In genomic region chr6:96826626-96827025, GRCm38 (mm10) we compare ENCODE assay signal across 22 mouse cellular contexts.
DNase-seq lines count a peak whose midpoint lies in the region; ATAC-seq and TF ChIP-seq lines count a peak whose summit lies in the region.
"Had no signal": no experiment of that assay in that cellular context is flagged by ENCODE, and none has a peak within 500 bp of the region (broad histone marks: within the 10 kb centered on the region; RNA-seq: fewer than 3 reads in every experiment).

No protein-coding gene starts in this region.

- no peak overlapping the region for H3K4me2 ChIP-seq in midbrain, embryonic 11.5 days
- H3K4me2 ChIP-seq in midbrain, postnatal 0 days (ENCODE audit: low read depth, low read length, poor library complexity, severe bottlenecking) = no peak overlapping the region
- H3K4me2 ChIP-seq in midbrain, embryonic 14.5 days (ENCODE audit: low read length) = no peak overlapping the region
- no peak overlapping the region for H3K4me2 ChIP-seq in liver, embryonic 12.5 days
- H3K4me2 ChIP-seq: embryonic facial prominence, embryonic 15.5 days; forebrain, embryonic 15.5 days; heart, embryonic 11.5 days; hindbrain, embryonic 15.5 days; neural tube, embryonic 13.5 days had no signal

- TF ChIP-seq POLR2A in brain, embryonic 14.5 days (IDR thresholded peaks at IDR 0.05; ENCODE audit: borderline replicate concordance, extremely low read depth, insufficient read depth, insufficient read length, poor library complexity, severe bottlenecking) = no peak

- peak; percentile 76 for ATAC-seq in midbrain, embryonic 11.5 days (ENCODE audit: low FRiP score)
- ATAC-seq in midbrain, postnatal 0 days (ENCODE audit: low FRiP score) = no peak
- ATAC-seq in midbrain, embryonic 14.5 days (ENCODE audit: low FRiP score, low TSS enrichment) = no peak
- no peak for ATAC-seq in liver, embryonic 12.5 days
- ATAC-seq: forebrain, embryonic 15.5 days; intestine, embryonic 16.5 days had no signal

- WGBS in midbrain, embryonic 11.5 days = 43% methylated on average over 3 of the region's 3 CpGs
- WGBS in midbrain, postnatal 0 days = 32% methylated on average over 3 of the region's 3 CpGs
- whole genome bisulfite sequencing in midbrain, embryonic 14.5 days = 23% methylated on average over 3 of the region's 3 CpGs
- 64% methylated on average over 3 of the region's 3 CpGs for WGBS in liver, embryonic 12.5 days (ENCODE audit: insufficient replicate concordance)

- no peaks in the 10 kb centered on the region for H3K9me3 ChIP-seq in midbrain, embryonic 11.5 days (ENCODE audit: control insufficient read depth, low read length)
- H3K9me3 ChIP-seq in midbrain, postnatal 0 days (ENCODE audit: low read length) = no peaks in the 10 kb centered on the region
- no peaks in the 10 kb centered on the region for H3K9me3 ChIP-seq in midbrain, embryonic 14.5 days (ENCODE audit: control insufficient read depth, low read length)
- no peaks in the 10 kb centered on the region for H3K9me3 ChIP-seq in liver, embryonic 12.5 days (replicated peaks)
- H3K9me3 ChIP-seq: embryonic facial prominence, embryonic 15.5 days; forebrain, embryonic 15.5 days; hindbrain, embryonic 15.5 days; limb, embryonic 10.5 days; neural tube, embryonic 13.5 days had no signal

- TF ChIP-seq CTCF in midbrain, postnatal 0 days (IDR thresholded peaks at IDR 0.05) = no peak
- TF ChIP-seq CTCF in brain, embryonic 14.5 days (IDR thresholded peaks at IDR 0.05; ENCODE audit: borderline replicate concordance, extremely low read depth, insufficient read depth, insufficient read length) = no peak

- DNase-seq in embryo, embryonic 10 days (ENCODE audit: low spot score) = peak; percentile 5
- no peak for DNase-seq in embryo, embryonic 9.5 days (ENCODE audit: extremely low spot score)
- peak; percentile 75 for DNase-seq in midbrain, embryonic 11.5 days (ENCODE audit: low spot score, missing footprints)
- DNase-seq in midbrain, postnatal 0 days (ENCODE audit: low spot score) = no peak
- peak; percentile 50 for DNase-seq in brain, embryonic 14.5 days (ENCODE audit: low read depth)
- peak; percentile 63 for DNase-seq in midbrain, embryonic 14.5 days
- no peak for DNase-seq in spleen, postnatal 10 days (ENCODE audit: low spot score in 2 of 2)
- DNase-seq: adrenal gland, adult 2 months; cerebellum, adult 11-12 months; cerebellum, postnatal 10 days; kidney, postnatal 25 days; liver had no signal

- H3K27ac ChIP-seq in midbrain, embryonic 11.5 days (ENCODE audit: low read depth, low read length) = no peak overlapping the region
- no peak overlapping the region for H3K27ac ChIP-seq in midbrain, postnatal 0 days (ENCODE audit: low read depth, low read length)
- H3K27ac ChIP-seq in midbrain, embryonic 14.5 days (replicated peaks; ENCODE audit: low read depth, low read length) = no peak overlapping the region
- H3K27ac ChIP-seq in liver, embryonic 12.5 days = no peak overlapping the region
- H3K27ac ChIP-seq: embryonic facial prominence, embryonic 15.5 days; forebrain, embryonic 15.5 days; hindbrain, embryonic 15.5 days; layer of hippocampus, adult 2 months; limb, embryonic 10.5 days; macrophage; neural tube, embryonic 13.5 days had no signal

- no peak overlapping the region for H3K4me3 ChIP-seq in midbrain, embryonic 11.5 days (ENCODE audit: low read depth, low read length)
- no peak overlapping the region for H3K4me3 ChIP-seq in midbrain, postnatal 0 days (ENCODE audit: low read depth, low read length)
- no peak overlapping the region for H3K4me3 ChIP-seq in midbrain, embryonic 14.5 days (replicated peaks; ENCODE audit: low read depth, low read length)
- no peak overlapping the region for H3K4me3 ChIP-seq in liver, embryonic 12.5 days
- H3K4me3 ChIP-seq: embryonic facial prominence, embryonic 15.5 days; forebrain, embryonic 15.5 days; hindbrain, embryonic 15.5 days; layer of hippocampus, adult 2 months; limb, embryonic 10.5 days; neural tube, embryonic 13.5 days had no signal

- H3K27me3 ChIP-seq in midbrain, embryonic 11.5 days (ENCODE audit: control insufficient read depth, insufficient read depth, low read length) = no peaks in the 10 kb centered on the region
- H3K27me3 ChIP-seq in midbrain, postnatal 0 days (ENCODE audit: insufficient read depth, low read length) = no peaks in the 10 kb centered on the region
- H3K27me3 ChIP-seq in midbrain, embryonic 14.5 days (ENCODE audit: control insufficient read depth, insufficient read depth, low read length) = no peaks in the 10 kb centered on the region
- no peaks in the 10 kb centered on the region for H3K27me3 ChIP-seq in liver, embryonic 12.5 days (replicated peaks)
- H3K27me3 ChIP-seq: embryonic facial prominence, embryonic 15.5 days; forebrain, embryonic 15.5 days; hindbrain, embryonic 15.5 days; neural tube, embryonic 13.5 days had no signal

- no peaks in the 10 kb centered on the region for H3K4me1 ChIP-seq in midbrain, embryonic 11.5 days (ENCODE audit: control insufficient read depth, insufficient read depth, low read length)
- H3K4me1 ChIP-seq in midbrain, postnatal 0 days (ENCODE audit: insufficient read depth, low read length) = no peaks in the 10 kb centered on the region
- no peaks in the 10 kb centered on the region for H3K4me1 ChIP-seq in midbrain, embryonic 14.5 days (ENCODE audit: control insufficient read depth, insufficient read depth, low read length)
- H3K4me1 ChIP-seq in liver, embryonic 12.5 days = no peaks in the 10 kb centered on the region
- H3K4me1 ChIP-seq: embryonic facial prominence, embryonic 15.5 days; forebrain, embryonic 15.5 days; hindbrain, embryonic 15.5 days; limb, embryonic 10.5 days; neural tube, embryonic 13.5 days had no signal

- no peak overlapping the region for H3K9ac ChIP-seq in midbrain, embryonic 11.5 days (ENCODE audit: low read length)
- no peak overlapping the region for H3K9ac ChIP-seq in midbrain, postnatal 0 days (replicated peaks; ENCODE audit: low read length, poor library complexity, severe bottlenecking)
- H3K9ac ChIP-seq in midbrain, embryonic 14.5 days (replicated peaks; ENCODE audit: low read length) = no peak overlapping the region
- H3K9ac ChIP-seq in liver, embryonic 12.5 days = no peak overlapping the region
- H3K9ac ChIP-seq: embryonic facial prominence, embryonic 15.5 days; forebrain, embryonic 15.5 days; hindbrain, embryonic 15.5 days; neural tube, embryonic 13.5 days had no signal

- no peaks in the 10 kb centered on the region for H3K36me3 ChIP-seq in midbrain, embryonic 11.5 days (ENCODE audit: control insufficient read depth, insufficient read depth, low read length)
- H3K36me3 ChIP-seq in midbrain, postnatal 0 days (ENCODE audit: insufficient read depth, low read length) = no peaks in the 10 kb centered on the region
- H3K36me3 ChIP-seq in midbrain, embryonic 14.5 days (ENCODE audit: control insufficient read depth, insufficient read depth, low read length) = no peaks in the 10 kb centered on the region
- no peaks in the 10 kb centered on the region for H3K36me3 ChIP-seq in liver, embryonic 12.5 days
- H3K36me3 ChIP-seq: embryonic facial prominence, embryonic 15.5 days; forebrain, embryonic 15.5 days; hindbrain, embryonic 15.5 days; limb, embryonic 10.5 days; neural tube, embryonic 13.5 days had no signal

Comparison
In these comparisons a context has a peak if more than half of its experiments do, and no peak if none do; other contexts are left out.
1. DNase-seq: peak in embryo, embryonic 10 days (single experiment), midbrain, embryonic 11.5 days (single experiment), brain, embryonic 14.5 days (single experiment) and midbrain, embryonic 14.5 days (single experiment); none in embryo, embryonic 9.5 days (single experiment), midbrain, postnatal 0 days (single experiment) and spleen, postnatal 10 days (0 of 2).